Mouse (Mus musculus) retina, adult 2 months (tissue): ENCODE measurements around the gene Uvrag.

Experiments
- DNase-seq: peaks from one replicate; pipeline ENCODE4 v3.0.0-alpha.2; 2012; ENCODE audit warnings: low read depth, low spot score

Gene Uvrag

GRCm38 (mm10) chr7:98935193-98935592, 205.7 kb downstream of the Uvrag start:
- DNase-seq, result no peak

- no peak for DNase-seq
Measured at GRCm38 (mm10) chr7:98928336-98929025, 212.5 kb downstream of the Uvrag start.

DNA sequence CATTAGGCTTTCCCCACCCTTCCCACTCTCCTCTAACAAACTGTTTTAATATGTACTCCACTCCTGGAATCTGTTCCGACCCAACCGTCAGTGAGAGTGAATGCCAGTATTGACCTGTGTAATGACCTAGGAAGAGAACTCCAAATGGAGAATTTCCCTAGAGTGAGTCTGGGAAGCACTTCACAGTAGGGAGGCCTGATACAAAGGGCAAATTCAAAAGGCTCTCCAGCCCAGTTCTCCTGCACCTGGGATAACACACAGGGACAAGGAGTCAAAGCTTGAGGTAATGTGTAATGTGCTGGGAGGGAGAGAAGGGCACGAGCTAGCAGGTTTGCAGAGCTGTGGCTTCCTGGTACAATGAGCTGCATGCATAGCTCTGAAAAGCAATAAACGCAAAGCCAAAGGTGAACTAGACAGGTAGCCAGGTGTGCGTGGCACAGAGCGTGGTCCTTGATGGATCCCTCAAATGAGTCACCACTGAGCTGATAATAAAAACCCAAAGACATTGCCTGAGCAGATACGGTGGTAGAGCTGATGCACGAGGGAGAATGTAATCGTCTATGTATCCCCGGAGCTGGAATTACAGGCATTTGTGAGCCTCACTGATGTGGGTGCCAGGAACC, 213.9 kb downstream of the Uvrag start:
- no peak for DNase-seq

GRCm38 (mm10) chr7:98924380-98924869, 216.5 kb downstream of the Uvrag start:
- no peak for DNase-seq

DNA sequence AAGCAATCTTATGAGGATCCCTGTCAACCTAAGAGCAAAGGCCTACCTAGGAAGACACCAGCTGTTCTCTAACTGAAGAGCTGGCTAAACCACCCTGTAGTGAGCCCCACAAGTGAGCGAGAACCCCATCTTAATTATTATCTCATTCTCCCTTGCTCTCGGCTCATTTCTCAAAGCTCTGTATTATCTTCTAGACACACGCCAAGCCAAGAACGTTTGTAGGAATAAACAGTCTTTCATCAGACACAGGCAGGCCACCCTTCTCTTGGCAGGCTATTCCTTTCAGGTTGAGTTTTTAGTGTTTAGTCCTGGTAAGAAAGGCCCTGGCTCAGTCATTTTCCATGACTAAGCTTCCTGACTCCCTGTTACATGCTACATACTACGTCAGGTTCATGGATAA, 218.0 kb downstream of the Uvrag start:
- no peak for DNase-seq

DNA sequence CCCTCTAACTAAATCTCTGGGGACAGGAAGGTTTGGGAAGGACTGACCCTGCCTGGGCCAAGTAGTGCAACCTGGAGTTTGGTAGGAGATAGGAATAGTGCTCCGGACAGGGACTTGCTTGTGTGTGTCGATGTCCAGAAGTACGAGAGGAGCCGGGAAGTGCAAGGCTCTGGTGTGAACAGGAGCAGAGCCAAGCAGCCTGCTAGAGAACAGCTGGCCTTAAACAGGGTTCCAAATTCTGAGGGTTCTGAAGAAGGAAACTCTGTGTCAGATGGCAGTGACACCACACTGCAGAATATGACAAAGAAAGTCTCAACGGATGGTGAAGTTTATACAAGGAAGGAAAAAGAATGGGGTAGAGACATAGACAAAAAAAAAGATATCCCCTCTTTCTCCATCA, 223.5 kb downstream of the Uvrag start:
- no peak for DNase-seq

- DNase-seq, result no peak
Measured at GRCm38 (mm10) chr7:98916581-98916980, 224.4 kb downstream of the Uvrag start.

DNA sequence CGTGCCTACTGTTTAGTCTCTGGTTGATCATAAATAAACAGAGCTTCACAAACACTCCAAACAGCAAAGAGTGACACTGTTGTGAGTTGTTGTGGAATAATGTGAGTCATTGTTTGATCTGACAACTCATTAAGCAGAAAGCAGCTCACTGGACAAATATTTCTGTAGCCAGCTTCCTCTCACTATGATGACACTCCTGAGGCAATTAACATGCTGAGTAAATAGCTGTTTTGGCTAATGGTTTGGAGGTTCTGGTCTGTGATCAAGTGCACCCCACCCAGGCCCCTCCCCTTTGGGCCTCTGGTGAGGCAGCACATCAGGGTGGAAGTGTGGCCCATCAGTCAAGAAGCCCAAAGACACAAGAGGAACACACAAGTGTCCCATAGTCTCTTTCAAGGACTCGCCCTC, 228.0 kb downstream of the Uvrag start:
- DNase-seq, result no peak

DNA sequence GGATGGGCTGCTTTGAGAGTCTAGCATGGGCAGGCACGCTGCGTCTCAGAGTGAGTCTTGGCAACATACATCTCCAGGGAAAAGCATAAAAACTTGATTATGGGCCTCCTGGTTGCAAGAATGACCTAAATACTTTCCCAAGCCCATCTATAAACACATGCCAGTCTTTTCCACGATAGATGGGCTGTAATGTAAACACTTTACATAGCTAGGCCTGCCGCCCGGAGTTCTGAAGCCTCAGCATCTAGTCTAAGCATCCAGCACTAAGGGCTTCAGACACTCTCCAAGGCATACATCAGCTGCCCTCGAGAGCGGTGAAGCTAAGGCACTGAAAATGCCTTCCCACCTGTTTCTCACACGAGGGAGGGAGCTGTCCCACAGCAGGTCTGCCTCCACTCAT, 229.7 kb downstream of the Uvrag start:
- DNase-seq, result no peak

DNA sequence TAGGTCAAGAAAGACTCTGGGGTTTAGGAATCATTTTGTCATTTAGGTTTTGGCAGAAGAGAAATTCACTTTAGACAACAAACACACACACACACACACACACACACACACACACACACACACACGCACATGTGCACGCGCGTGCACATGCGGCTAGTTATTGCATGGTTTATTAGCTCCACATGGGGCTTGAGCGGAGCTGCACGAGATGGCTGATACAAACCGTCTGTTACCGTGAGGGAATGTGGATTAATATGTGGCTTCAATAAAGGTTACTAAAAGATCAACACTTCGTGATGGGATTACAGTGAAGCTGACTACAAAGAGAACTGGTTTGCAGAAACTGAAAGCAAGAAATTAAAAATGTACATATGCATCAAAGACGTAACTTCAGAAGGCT, 230.2 kb downstream of the Uvrag start:
- no peak for DNase-seq

- no peak for DNase-seq
Measured at GRCm38 (mm10) chr7:98910164-98910563, 230.8 kb downstream of the Uvrag start.

GRCm38 (mm10) chr7:98907476-98907875, 233.5 kb downstream of the Uvrag start:
- no peak for DNase-seq

DNA sequence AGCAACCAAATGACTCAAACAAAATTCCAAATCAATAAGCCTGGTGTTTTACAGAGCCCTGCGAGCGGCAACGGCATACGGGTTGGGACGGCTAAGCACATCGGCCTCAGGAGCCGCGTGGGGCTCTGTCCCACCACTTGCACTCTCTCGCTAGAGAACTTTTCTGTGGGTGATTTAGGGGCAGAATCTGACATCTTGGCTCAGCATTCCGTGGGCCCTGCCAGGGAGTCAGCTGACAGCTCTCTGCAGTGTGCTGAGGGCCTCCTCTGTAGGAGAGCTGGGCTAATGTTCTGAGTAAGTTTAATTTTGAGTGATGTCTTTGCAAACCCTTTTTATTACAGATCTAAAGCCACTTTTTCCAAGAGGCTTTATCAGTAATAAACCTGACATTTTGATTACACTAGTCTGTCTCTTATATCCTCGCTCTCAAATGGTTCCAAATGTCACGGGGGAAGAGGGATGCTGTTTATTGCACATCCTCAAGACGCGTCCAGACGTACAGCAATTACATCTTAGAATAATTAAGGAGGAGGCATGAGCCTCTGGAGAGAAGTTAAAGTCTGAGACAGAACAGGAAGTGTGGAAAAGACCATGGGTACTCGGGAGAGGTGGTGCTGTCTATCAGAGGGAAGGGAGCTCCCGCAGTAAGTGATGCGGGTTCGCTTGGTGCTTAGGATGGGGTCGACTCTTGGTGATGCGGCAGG, 236.1 kb downstream of the Uvrag start:
- no peak for DNase-seq

- no peak for DNase-seq
Measured at GRCm38 (mm10) chr7:98903884-98904283, 237.1 kb downstream of the Uvrag start.

- DNase-seq, result no peak
Measured at GRCm38 (mm10) chr7:98901120-98901519, 239.8 kb downstream of the Uvrag start.

DNA sequence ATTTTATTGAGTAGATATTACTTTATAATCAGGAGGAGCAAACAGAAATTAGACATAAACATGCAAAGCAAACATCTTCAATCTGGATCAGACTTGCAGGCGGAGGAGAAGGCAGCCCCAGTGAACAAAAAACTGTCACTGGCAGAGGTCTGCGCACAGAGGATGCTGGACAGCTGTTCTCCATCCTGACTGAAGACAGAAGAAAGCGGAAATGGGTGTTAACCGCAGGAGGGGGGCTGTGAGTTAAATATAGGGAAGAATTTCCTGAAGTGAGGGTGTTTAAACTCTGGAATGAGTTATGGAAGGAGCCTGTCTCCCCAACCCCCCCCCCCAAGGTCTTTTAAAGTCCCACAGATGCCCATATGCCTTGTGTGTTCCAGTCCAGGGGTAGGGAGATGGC, 241.1 kb downstream of the Uvrag start:
- DNase-seq, result no peak

DNA sequence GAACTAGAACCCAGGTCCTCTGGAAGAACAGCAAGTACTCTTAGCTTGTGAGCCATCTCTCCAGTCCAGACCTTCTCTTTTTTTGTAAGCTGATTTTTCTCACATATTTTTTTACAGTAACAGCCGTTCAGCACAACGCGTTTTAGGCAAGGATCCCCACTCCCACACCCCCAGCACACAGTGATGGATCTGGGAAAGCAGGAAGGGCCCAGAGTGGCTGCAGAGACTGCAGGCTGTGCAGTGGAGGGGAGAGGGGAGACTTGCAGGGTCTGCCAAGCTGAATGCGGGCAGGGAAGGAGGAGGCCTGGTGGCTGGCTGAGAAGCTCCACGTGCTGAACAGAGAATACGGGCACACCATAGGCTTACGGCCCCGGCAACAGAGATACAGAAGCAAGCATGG, 243.6 kb downstream of the Uvrag start:
- DNase-seq, result no peak

GRCm38 (mm10) chr7:98895501-98896095, 245.3 kb downstream of the Uvrag start:
- no peak for DNase-seq

DNA sequence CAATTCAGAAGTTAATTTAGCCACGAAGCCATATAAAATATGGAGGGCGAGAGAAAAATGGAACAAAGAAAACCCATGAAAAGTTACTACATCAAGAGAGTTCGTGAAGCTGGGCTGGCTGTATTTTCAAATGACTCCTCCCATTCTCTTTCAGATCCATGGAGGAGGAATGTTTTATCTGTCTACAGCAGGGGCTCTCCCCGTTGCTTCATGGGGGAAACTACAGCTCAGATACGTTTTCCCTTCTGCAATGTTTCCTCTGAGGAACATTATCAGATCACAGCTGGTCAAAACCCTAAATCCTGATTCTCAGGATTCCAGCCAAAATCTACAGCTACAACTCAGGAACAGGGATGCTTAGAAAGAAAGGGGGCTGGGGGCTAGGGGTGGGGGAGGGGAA, 246.2 kb downstream of the Uvrag start:
- no peak for DNase-seq

- no peak for DNase-seq
Measured at GRCm38 (mm10) chr7:98894305-98894704, 246.6 kb downstream of the Uvrag start.

GRCm38 (mm10) chr7:98893144-98893543, 247.8 kb downstream of the Uvrag start:
- DNase-seq, result no peak

DNA sequence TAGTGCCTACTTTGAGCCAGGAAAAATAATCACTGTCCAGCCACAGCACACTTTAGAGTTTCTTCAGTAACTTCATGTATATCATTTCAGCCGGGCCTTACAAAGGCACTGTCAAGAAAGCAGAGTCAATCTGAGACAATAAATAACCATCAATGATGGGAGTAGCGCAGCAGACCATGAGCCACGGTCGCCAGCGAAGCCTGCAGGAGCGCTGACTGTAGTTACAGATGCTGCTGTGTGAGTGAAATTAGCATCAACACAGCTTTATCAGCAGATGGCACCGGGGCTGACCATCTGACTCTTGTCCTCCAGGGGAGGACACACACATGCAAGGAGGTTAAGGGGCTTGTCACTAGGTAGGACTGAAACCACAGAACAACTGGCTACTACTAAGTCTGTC, 251.7 kb downstream of the Uvrag start:
- no peak for DNase-seq
